Mouse (Mus musculus): Measurements from ENCODE around the gene Fcer1g. TPM values are rescaled to one million over a fixed set of nuclear protein-coding genes. Genes with fewer than 3 reads are reported as not detected.

Gene Fcer1g
- total RNA-seq, 2 experiments from 2014 or later, result 23.2 to 46.7 TPM

GRCm38 (mm10) chr1:171221281-171222193 is 12.6 kb downstream of the Fcer1g start:
- no peak for DNase-seq (ENCODE audit: low spot score in 2 of 2)

GRCm38 (mm10) chr1:171220871-171221270 is 13.3 kb downstream of the Fcer1g start:
- peak; percentile 83 to 86 for DNase-seq (ENCODE audit: low spot score in 2 of 2)

- no peak for DNase-seq (ENCODE audit: low spot score in 2 of 2)
These were observed 17.8 kb downstream of the Fcer1g start for GRCm38 (mm10) chr1:171216241-171216955.

DNA sequence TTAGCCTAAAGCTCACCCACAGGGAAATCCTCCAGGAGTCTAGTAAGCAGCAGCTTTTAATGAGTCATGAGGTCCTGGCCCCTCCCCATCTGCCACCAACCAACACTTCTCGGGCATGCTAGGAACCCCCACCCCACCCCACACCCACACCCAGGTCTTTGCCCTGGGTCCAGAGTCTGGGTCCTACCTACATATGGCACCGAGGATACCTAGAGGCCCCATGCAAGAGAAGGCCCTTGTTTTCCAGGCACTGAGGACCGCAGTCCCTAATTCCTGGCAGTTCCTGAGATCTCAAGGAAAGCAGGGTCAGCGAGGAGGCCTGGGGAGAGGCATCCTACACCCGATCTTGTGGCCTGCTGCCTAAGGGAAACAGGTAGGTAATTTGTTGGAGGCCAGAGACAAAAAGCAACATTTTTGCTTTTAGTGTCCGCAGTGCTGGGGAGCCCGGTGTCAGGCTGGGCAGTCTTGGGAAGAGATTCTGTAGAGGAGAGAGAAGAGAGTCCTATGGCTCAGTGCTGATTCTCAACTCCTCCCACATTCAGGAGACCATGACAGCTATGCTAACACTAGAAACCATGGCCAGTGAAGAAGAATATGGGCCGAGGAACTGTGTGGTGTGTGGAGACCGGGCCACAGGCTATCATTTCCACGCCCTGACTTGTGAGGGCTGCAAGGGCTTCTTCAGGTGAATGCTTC is 20.2 kb downstream of the Fcer1g start, which contains the start of gene Nr1i3:
Gene Nr1i3, plus strand, starts transcription at position 170 of the 696 bp plus-strand sequence.
- DNase-seq (ENCODE audit: low spot score in 2 of 2), result no peak

DNA sequence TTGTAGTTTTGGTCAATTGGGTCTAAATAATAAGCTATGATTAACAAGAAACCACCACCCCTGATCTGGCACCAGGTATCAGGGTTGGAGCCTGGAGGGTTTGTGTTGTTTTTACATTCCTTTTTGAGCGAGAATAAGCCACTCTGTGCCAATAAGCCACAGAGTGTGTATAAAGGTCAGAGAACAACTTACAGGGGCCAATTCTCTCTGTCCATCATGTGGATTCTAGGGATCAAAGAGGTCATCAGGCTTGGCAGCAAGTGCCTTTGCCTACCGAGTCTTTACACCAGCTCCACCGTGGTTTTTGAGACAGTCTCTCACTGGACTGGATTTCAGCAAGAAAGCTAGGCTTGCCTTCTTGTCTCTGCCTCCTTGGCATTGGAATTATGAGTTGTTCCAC is 21.3 kb downstream of the Fcer1g start:
- DNase-seq (ENCODE audit: low spot score in 2 of 2), result no peak

GRCm38 (mm10) chr1:171209409-171209808 is 24.8 kb downstream of the Fcer1g start:
- DNase-seq (ENCODE audit: low spot score in 2 of 2), result no peak

DNA sequence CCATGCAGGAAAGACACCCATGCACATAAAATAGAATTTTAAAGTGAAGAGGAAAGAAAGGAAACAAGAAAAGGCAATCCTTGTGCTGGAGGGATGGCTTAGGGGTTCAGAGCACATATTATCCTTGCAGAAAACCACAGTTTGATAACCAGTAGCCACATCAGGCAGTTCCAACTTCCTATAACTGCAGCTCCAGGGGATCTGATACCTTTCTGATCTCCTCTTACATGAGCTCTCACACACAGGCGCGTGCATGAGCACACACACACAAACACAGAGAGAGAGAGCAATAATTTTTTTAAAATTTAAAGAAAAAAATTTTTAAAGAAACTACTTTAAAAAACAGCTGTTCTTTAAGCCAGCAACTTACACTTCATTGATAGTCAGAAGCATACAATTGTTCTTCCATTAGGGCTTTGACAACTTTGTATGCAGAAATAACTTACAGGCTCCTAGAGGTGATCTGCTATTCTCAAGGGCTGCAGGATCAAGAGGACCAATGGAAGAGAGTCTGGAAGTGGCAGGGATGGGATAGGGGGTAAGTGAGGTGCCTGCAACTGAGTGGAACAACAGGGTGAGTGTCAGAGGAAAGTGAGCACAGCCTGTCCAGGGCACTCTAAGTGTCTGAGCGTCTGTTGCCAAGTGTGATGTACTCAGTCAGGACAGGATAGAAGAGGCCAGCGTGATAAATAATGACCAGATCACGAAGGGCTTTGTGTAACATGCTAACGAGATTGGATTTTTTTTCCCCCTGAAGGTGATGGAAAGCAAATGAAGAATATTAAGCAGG is 28.3 kb downstream of the Fcer1g start:
- DNase-seq (ENCODE audit: low spot score in 2 of 2), result no peak

- no peak for DNase-seq (ENCODE audit: low spot score in 2 of 2)
These were observed 29.9 kb downstream of the Fcer1g start for GRCm38 (mm10) chr1:171204249-171204644.

- no peak for DNase-seq (ENCODE audit: low spot score in 2 of 2)
These were observed 30.5 kb downstream of the Fcer1g start for GRCm38 (mm10) chr1:171203471-171204248.

- no peak for DNase-seq (ENCODE audit: low spot score in 2 of 2)
These were observed 33.4 kb downstream of the Fcer1g start for GRCm38 (mm10) chr1:171200769-171201168.

GRCm38 (mm10) chr1:171199532-171199931 is 34.6 kb downstream of the Fcer1g start:
- no peak for DNase-seq (ENCODE audit: low spot score in 2 of 2)

DNA sequence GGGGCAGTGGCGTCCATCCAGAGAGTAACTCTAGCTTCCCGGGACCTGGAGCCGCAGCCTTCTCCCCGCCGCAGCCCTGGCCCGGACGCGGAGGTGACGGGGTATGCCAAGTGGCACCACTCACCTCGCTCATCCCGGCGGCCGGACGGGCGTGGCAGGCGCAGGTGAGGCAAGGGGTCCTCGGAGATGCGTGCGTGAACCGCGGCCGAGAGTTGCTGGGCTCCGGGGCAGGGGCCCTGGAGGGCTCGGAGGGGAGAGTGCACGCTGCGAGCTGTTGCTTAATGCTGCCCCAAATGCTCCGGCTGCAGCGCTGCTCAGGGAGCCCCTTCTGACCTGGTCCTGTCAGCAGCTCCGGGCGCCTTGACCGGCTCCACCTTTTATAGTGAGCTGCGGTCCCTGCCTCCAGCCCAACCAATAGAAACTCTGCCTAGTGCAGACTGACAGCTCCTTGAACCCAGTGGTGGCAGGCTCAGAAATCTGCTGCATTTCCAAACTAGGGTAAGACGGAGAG is 38.2 kb downstream of the Fcer1g start, which contains the start of gene Pcp4l1:
Gene Pcp4l1, minus strand, starts transcription at position 382 of the 511 bp plus-strand sequence.
- DNase-seq (ENCODE audit: low spot score in 2 of 2), result peak; percentile 45 to 51

GRCm38 (mm10) chr1:171195046-171195822 is 38.9 kb downstream of the Fcer1g start:
- DNase-seq (ENCODE audit: low spot score in 2 of 2), result no peak

- DNase-seq (ENCODE audit: low spot score in 2 of 2), result no peak
These were observed 40.0 kb downstream of the Fcer1g start for GRCm38 (mm10) chr1:171193911-171194830.

- no peak for DNase-seq (ENCODE audit: low spot score in 2 of 2)
These were observed 40.9 kb downstream of the Fcer1g start for GRCm38 (mm10) chr1:171193093-171193840.

- no peak for DNase-seq (ENCODE audit: low spot score in 2 of 2)
These were observed 41.9 kb downstream of the Fcer1g start for GRCm38 (mm10) chr1:171192283-171192682.

GRCm38 (mm10) chr1:171190832-171191231 is 43.3 kb downstream of the Fcer1g start:
- no peak for DNase-seq (ENCODE audit: low spot score in 2 of 2)

All from adrenal gland, adult 18-20 months (tissue).